Mouse (Mus musculus) G1E (cell line): ENCODE measurements around the gene Narfl.

Source experiments
- CTCF ChIP-seq: IDR thresholded peaks from 2 replicates; pipeline ENCODE4 v1.5.1; 2012; ENCODE audit warnings: low read depth, low read length, inconsistent platforms, mixed read lengths
- POLR2AphosphoS5 ChIP-seq: IDR thresholded peaks from 2 replicates; pipeline ENCODE4 v1.6.1; 2012; ENCODE audit warnings: low read depth, low read length, inconsistent platforms; ENCODE audit not compliant: insufficient replicate concordance

DNA sequence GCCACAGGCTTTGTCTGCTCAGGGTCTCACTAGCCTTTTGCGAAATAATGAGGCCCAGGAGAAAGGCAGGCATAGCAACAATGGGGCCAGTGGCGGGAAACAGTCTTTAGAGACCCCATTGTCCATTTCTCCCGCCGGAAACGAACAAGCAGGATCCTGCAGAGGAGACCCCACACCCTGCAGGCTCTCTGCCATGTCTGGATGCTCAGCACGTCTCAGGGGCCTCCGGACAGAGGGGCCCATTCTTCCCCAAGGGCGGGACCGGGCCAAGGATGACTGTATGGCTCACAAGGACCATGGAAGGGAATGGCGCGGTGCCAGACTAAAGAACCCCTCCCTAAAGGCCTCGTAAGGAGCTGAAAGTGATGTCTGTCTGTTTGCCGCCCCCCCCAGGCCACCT is 20.6 kb downstream of the Narfl start:
- TF ChIP-seq CTCF (no peak), POLR2AphosphoS5 (no peak)
